Mouse (Mus musculus): ENCODE data around the gene Tnxb. TPM values are rescaled to one million over a fixed set of nuclear protein-coding genes. Genes with fewer than 3 reads are reported as not detected.
"Not testable (repeated sequence)": the region's sequence is repeated elsewhere in the genome, so short reads cannot be mapped to it uniquely, and the experiment has no call there.

Gene Tnxb
- polyA plus RNA-seq, 1 experiment from 2014 or later, result 0.08 TPM

DNA sequence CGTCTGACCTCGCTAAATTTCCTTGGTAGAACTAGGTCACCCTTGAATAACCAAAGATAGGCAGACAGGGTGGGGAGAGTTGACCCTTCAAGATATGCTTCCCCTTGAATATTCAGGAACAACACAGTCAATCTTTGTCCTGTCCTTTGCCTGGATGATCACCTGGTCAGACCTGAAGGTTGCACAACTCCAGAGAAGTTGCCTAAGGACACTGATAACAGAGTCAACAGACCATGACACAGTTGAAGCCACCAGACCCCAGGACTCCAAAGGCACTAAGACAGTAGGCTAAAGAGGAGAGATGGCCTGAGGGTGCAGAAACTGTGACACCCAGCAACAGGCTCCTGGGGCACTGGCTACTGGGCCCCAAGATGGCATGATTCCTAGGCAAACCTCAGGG is 57.6 kb downstream of the Tnxb start:
- H3K4me3 ChIP-seq (replicated peaks), result no peak overlapping the region
- no peaks in the 10 kb centered on the region for H3K9me3 ChIP-seq
- no peaks in the 10 kb centered on the region for H3K27me3 ChIP-seq
- no peak for ATAC-seq
- H3K27ac ChIP-seq, result no peak overlapping the region
- H3K36me3 ChIP-seq, result no peaks in the 10 kb centered on the region
- no peak overlapping the region for H3K9ac ChIP-seq (replicated peaks)
- no peaks in the 10 kb centered on the region for H3K4me1 ChIP-seq (replicated peaks)
- no peak overlapping the region for H3K4me2 ChIP-seq (replicated peaks)
- WGBS, result 87% methylated on average over 2 of the region's 2 CpGs

DNA sequence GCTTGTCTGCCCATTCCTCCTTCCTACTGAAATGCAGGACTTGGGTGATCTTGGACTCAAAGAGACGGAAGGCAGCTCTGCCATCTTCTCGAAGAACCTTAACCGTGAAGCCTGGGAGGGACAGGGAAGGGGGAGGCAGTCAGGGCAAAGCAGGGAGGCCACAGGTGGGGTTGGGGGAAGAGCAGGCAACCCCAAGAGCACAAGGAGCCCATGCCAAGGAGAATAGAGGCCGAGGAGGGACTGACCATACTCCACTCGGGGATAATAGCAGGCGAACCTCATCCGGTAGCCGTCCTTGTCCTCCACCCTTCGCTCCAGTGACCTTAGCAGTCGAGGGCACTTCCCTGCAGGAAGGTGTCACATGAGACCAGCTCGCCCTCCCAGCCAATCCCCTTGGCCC is 58.8 kb downstream of the Tnxb start:
- not testable (repeated sequence) for H3K9me3 ChIP-seq; H3K36me3 ChIP-seq; H3K4me2 ChIP-seq (replicated peaks); H3K4me3 ChIP-seq (replicated peaks); H3K9ac ChIP-seq (replicated peaks); H3K4me1 ChIP-seq (replicated peaks); ATAC-seq; H3K27me3 ChIP-seq; H3K27ac ChIP-seq
- WGBS, result 75% methylated on average over 11 of the region's 11 CpGs

DNA sequence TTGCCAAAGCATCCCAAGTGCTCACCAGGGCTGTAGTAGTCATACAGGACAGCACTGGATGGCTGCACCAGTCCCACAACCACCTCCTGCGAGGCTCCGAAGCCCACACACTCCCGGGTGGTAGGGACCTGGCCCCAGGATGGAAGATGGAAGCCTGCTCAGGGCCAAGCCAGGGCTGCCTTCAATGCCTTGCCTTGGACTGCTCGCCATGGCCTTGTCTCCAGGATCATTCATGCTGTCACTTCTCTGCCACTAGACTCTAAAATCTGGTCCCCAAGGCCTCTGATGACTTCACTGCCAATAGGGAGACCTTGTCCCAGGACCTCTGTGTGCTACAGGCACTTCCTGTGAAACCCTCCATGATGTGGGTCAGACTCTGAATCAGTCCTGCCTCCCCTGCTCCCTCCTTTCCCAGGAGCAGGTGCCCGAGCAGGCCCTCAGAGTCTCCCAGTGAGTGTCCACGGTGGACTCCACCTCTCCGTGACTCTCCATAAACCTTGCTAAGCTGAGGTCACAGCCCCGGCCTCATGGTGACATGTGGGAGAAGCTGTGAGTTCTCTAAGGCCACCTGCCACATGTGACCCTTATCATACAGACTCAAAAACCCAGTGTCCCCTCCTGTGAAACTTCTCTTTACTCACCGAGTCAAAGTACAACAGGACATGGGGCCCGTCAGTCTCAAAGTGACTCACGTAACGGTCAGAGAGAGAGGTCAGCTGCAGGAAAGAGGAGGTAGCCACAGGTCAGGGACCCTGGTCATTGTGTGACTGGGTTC is 59.6 kb downstream of the Tnxb start:
- H3K27me3 ChIP-seq; H3K4me2 ChIP-seq (replicated peaks); H3K4me1 ChIP-seq (replicated peaks); H3K27ac ChIP-seq; ATAC-seq; H3K9ac ChIP-seq (replicated peaks); H3K9me3 ChIP-seq; H3K36me3 ChIP-seq; H3K4me3 ChIP-seq (replicated peaks): not testable (repeated sequence)
- 92% methylated on average over 12 of the region's 12 CpGs for WGBS

DNA sequence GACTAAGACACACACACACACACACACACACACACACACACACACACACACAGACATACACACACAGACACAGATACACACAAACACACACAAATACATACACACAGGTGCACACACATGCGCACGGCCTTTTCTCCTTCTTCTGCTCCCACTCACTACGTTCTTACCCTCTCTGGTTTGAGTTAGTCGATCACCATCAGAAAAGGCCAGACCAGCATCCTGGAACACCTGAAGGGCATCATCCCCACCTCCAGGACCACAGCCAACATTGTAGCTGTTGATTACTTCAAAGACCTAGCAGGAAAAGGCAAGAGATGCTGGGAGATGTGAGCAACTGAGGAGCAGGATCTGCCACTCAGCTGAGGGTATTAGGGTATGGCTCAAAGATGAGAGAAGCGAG is 67.1 kb downstream of the Tnxb start:
- H3K4me3 ChIP-seq (replicated peaks); H3K9me3 ChIP-seq; H3K36me3 ChIP-seq; H3K27ac ChIP-seq; H3K4me2 ChIP-seq (replicated peaks); H3K9ac ChIP-seq (replicated peaks); ATAC-seq; H3K27me3 ChIP-seq; H3K4me1 ChIP-seq (replicated peaks): not testable (repeated sequence)
- WGBS, result 86% methylated on average over 5 of the region's 5 CpGs

DNA sequence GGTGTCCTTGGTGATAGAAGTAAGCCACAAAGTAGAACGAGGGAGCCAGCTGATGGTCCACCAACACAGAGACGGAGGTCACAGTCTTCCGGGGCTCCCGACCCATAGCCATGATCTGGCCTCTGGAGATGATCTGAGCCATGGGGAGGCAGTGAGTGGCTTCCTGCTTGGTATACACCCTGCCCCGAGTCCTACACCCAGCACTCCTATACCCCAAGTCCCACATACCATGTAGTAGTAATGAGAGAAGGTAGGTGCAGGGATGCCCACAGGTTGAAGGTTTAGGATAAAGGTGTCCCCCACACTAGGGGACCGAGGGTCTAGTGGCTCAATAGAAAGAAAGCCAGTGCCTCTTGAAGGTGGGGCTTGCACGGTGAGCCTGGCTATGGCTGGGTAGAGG is 69.4 kb downstream of the Tnxb start:
- 93% methylated on average over 7 of the region's 7 CpGs for WGBS
- H3K27me3 ChIP-seq; H3K4me2 ChIP-seq (replicated peaks); ATAC-seq; H3K4me3 ChIP-seq (replicated peaks); H3K9me3 ChIP-seq; H3K36me3 ChIP-seq; H3K27ac ChIP-seq; H3K4me1 ChIP-seq (replicated peaks); H3K9ac ChIP-seq (replicated peaks): not testable (repeated sequence)

DNA sequence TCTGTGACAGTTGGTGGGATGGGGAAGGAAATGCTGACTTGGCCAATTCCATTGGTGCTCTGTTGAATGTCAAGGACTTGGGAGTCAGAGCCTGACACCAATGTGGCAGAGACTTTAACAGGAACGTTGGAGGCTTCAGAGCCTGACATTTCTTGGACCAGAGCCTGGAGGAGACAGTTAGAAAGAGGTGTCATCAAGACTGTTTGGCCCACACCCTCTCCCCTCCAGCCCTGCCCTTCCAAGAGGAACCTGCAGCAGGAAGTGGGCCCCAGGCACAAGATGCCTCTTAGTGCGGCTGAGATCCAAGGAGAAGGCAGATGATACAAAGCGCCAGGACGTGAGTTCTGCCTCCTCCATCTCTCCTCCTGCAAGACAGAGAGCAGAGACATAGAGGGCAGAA is 69.9 kb downstream of the Tnxb start:
- Histone ChIP-seq H3K9me3 (no peaks in the 10 kb centered on the region), H3K4me1 (replicated peaks) (no peaks in the 10 kb centered on the region), H3K4me2 (replicated peaks) (no peak overlapping the region), H3K27ac (no peak overlapping the region), H3K9ac (replicated peaks) (no peak overlapping the region), H3K27me3 (no peaks in the 10 kb centered on the region), H3K4me3 (replicated peaks) (no peak overlapping the region), H3K36me3 (no peaks in the 10 kb centered on the region)
- 83% methylated on average over 4 of the region's 4 CpGs for WGBS
- no peak for ATAC-seq

DNA sequence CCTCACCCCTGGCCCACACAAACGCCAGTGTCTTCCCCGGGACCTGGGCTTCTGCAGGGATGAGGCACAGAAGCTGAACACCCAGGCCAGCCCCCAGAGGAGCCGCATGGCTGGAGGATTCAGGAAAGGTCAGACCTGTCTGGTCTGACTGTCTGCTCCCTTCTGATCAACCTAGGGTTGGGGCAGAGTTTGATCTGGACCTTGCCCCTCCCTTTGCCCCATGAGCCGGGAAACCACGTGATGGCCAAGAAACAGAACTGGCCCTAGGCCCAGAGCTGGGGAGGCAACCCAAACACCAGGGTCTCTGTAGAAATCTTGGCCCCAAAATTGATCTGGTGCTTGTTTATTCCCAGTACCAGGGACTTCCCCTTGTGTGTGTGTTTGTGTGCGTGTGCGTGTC is 73.4 kb downstream of the Tnxb start, which contains the start of gene C4b:
TSS of gene C4b (minus strand) at position 164 of the 400 bp plus-strand sequence.
- H3K9ac ChIP-seq (replicated peaks), result no peak within 1 kb of the TSS
- 91% methylated on average over 7 of the region's 7 CpGs for WGBS
- no peak within 1 kb of the TSS for H3K4me3 ChIP-seq (replicated peaks)
- no peaks in the 10 kb centered on the region for H3K4me1 ChIP-seq (replicated peaks)
- no peaks in the 10 kb centered on the region for H3K27me3 ChIP-seq
- H3K4me2 ChIP-seq (replicated peaks), result no peak within 1 kb of the TSS
- no peaks in the 10 kb centered on the region for H3K36me3 ChIP-seq
- H3K27ac ChIP-seq, result no peak within 1 kb of the TSS
- no peak for ATAC-seq
- no peaks in the 10 kb centered on the region; the same call in 1 of the 2 replicates for H3K9me3 ChIP-seq

DNA sequence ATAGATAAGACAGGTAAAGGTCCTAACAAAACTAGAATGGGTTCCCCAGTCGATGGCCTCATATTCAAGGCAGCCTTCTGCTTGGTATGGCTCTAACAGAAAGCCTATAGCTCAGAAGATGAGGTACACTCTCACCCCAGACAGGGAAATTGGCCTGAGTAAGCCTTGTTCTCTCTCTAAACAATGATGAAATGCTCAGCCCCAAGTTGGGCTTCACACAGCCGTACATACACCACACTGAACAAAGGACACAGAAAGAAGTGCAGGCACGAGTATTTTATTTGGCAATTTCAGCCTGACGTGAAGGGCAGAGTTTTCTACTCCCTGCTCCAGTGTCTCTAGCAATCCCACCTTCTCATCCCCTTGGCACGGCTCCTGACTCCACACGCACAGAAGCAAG is 73.9 kb downstream of the Tnxb start:
- no peak for ATAC-seq
- Histone ChIP-seq H3K4me2 (replicated peaks) (no peak overlapping the region), H3K27me3 (no peaks in the 10 kb centered on the region), H3K4me3 (replicated peaks) (no peak overlapping the region), H3K9ac (replicated peaks) (no peak overlapping the region), H3K4me1 (replicated peaks) (no peaks in the 10 kb centered on the region), H3K27ac (no peak overlapping the region), H3K36me3 (no peaks in the 10 kb centered on the region), H3K9me3 (peaks cover under 1% of the 10 kb centered on the region; the same call in 1 of the 2 replicates)
- 87% methylated on average over 6 of the region's 6 CpGs for WGBS

DNA sequence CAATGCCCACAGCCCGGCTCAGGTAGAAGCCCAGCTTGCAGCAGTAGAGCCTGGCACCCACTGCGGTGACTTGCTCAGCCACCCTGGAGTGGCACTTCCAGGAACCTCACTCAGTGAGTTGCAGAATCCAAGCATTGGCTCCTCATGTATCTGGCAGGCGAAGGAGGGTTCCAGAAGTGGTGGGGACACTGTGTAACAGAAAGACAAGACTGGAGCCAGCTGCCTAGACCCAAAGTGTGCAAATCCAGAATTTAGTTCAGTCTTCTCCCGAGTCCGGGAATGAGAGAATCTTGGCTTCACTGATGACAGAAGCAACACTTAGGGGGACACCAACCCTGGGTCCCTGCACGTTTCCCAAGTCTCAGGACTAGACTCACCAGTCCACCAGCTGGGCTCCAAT is 74.3 kb downstream of the Tnxb start:
- not testable (repeated sequence) for H3K9ac ChIP-seq (replicated peaks); H3K27ac ChIP-seq; H3K9me3 ChIP-seq; H3K4me1 ChIP-seq (replicated peaks); H3K4me3 ChIP-seq (replicated peaks); H3K27me3 ChIP-seq; ATAC-seq; H3K36me3 ChIP-seq; H3K4me2 ChIP-seq (replicated peaks)
- WGBS, result 95% methylated on average over 6 of the region's 6 CpGs

DNA sequence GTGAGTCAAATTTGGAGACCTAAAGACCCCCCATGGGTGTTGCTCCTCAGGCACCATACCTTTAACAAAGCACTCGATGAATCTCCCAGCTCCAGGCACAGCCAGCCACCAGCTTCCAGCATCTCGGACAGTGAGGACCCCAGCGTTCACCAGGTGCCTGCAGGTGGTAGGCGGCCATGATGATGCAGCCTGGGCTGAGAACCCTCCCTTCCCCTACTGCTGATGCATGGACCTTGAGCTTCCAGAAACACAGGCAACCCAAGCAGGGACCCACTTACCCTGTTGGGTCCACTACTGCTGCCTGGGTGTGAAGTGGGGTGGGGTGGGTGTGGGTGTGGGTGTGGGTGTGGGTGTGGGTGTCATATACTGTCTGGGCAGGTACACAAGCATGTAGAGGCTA is 74.8 kb downstream of the Tnxb start:
- H3K36me3 ChIP-seq; H3K9me3 ChIP-seq; H3K27ac ChIP-seq; H3K4me3 ChIP-seq (replicated peaks); H3K27me3 ChIP-seq; H3K4me1 ChIP-seq (replicated peaks); H3K4me2 ChIP-seq (replicated peaks); ATAC-seq; H3K9ac ChIP-seq (replicated peaks): not testable (repeated sequence)
- WGBS, result 84% methylated on average over 4 of the region's 4 CpGs

DNA sequence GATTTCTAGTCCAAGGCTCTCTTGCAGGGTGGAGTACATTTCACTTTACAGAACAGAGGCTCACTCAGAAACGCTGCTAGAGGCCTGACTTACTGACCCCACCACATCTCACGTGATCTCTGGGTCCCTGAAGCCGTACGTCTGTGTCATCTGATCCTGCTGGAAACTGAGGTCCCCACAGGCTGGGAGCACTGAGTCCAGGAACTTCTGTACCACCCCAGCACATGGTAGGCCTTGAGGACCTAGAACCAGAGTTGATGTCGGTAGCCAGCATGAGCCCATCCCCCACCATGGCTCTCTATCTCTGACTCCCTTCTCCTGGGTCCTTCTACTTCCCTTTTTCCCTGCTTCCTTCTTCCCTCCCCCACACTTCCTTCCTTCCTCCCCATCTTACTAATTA is 76.2 kb downstream of the Tnxb start:
- no peak overlapping the region for H3K4me3 ChIP-seq (replicated peaks)
- H3K27ac ChIP-seq, result no peak overlapping the region
- no peaks in the 10 kb centered on the region for H3K4me1 ChIP-seq (replicated peaks)
- ATAC-seq, result no peak
- no peak overlapping the region for H3K9ac ChIP-seq (replicated peaks)
- no peaks in the 10 kb centered on the region for H3K36me3 ChIP-seq
- peaks cover 5% of the 10 kb centered on the region; the same call in 1 of the 2 replicates for H3K9me3 ChIP-seq
- 76% methylated on average over 5 of the region's 5 CpGs for WGBS
- no peaks in the 10 kb centered on the region for H3K27me3 ChIP-seq
- H3K4me2 ChIP-seq (replicated peaks), result no peak overlapping the region

DNA sequence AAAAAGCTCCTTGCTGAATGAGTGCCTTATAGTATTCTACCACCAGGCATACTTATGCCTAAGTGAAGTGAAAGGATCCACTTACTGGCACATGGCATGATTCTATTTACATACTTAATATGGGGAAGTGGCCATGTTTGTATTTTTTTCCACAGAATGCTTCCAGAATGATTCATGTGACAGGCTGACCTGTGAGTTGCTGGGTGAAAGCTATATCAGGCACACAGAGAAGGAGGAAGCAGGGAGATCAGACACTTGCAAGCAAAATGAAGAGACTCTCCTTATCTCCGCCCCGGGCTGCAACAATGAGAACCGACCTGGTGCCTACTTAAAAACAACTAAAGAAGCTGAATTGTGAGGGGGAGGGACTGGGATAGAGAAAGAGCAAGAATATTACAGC is 91.1 kb downstream of the Tnxb start:
- Histone ChIP-seq H3K9ac (replicated peaks) (no peak overlapping the region), H3K4me1 (replicated peaks) (no peaks in the 10 kb centered on the region), H3K9me3 (no peaks in the 10 kb centered on the region), H3K4me3 (replicated peaks) (no peak overlapping the region), H3K36me3 (no peaks in the 10 kb centered on the region), H3K4me2 (replicated peaks) (no peak overlapping the region), H3K27me3 (no peaks in the 10 kb centered on the region), H3K27ac (no peak overlapping the region)
- WGBS, result 78% methylated on average over 3 of the region's 3 CpGs
- ATAC-seq, result no peak
